Mouse (Mus musculus) T-cell, adult 2 months (primary cell): ENCODE measurements around the gene Elovl3.
"Not testable (repeated sequence)": the region's sequence is repeated elsewhere in the genome, so short reads cannot be mapped to it uniquely, and the experiment has no call there.

ENCODE experiments used
- DNase-seq: peaks from one replicate; pipeline ENCODE4 v3.0.0; 2022; ENCODE audit warnings: low spot score

Elovl3 gene

GRCm38 (mm10) chr19:46135789-46136638, 4.3 kb downstream of the Elovl3 start:
- DNase-seq, result peak; percentile 79

GRCm38 (mm10) chr19:46136639-46137580, 5.2 kb downstream of the Elovl3 start:
- DNase-seq, result peak; percentile 81

- no peak for DNase-seq
Measured at GRCm38 (mm10) chr19:46140324-46140723, 8.6 kb downstream of the Elovl3 start.

GRCm38 (mm10) chr19:46141091-46141490, 9.4 kb downstream of the Elovl3 start:
- DNase-seq, result no peak

GRCm38 (mm10) chr19:46147511-46148371, 16.0 kb downstream of the Elovl3 start, which contains the start of gene Pitx3:
Pitx3 (minus strand) TSS chr19:46148326.
- DNase-seq, result no peak

- peak; percentile 82 for DNase-seq
Measured at GRCm38 (mm10) chr19:46148372-46148760, 16.7 kb downstream of the Elovl3 start.

GRCm38 (mm10) chr19:46149091-46149490, 17.4 kb downstream of the Elovl3 start:
- no peak for DNase-seq

- DNase-seq, result peak; percentile 94
Measured at GRCm38 (mm10) chr19:46152127-46152803, 20.6 kb downstream of the Elovl3 start, which contains the start of gene Gbf1. Gbf1 (plus strand) TSS chr19:46152509.

- DNase-seq, result no peak
Measured at GRCm38 (mm10) chr19:46165950-46166349, 34.3 kb downstream of the Elovl3 start.

GRCm38 (mm10) chr19:46167169-46167568, 35.5 kb downstream of the Elovl3 start:
- not testable (repeated sequence) for DNase-seq

GRCm38 (mm10) chr19:46169396-46169795, 37.7 kb downstream of the Elovl3 start:
- DNase-seq, result no peak

- no peak for DNase-seq
Measured at GRCm38 (mm10) chr19:46169913-46170312, 38.2 kb downstream of the Elovl3 start.

GRCm38 (mm10) chr19:46172541-46172940, 40.8 kb downstream of the Elovl3 start:
- no peak for DNase-seq

- DNase-seq, result no peak
Measured at GRCm38 (mm10) chr19:46175173-46175572, 43.5 kb downstream of the Elovl3 start.

GRCm38 (mm10) chr19:46177046-46177445, 45.3 kb downstream of the Elovl3 start:
- DNase-seq, result no peak

- no peak for DNase-seq
Measured at GRCm38 (mm10) chr19:46180274-46180673, 48.6 kb downstream of the Elovl3 start.

- no peak for DNase-seq
Measured at GRCm38 (mm10) chr19:46182241-46182640, 50.5 kb downstream of the Elovl3 start.
